Mouse (Mus musculus) liver, embryonic 14.5 days (tissue): ENCODE data around the gene Gm33543. TPM values are rescaled to one million over a fixed set of nuclear protein-coding genes. Genes with fewer than 3 reads are reported as not detected.

ENCODE experiments used
- ATAC-seq: fragments of 200-750 bp; cut with Nextera tagmentation; 2 replicates; pipeline ENCODE4 v1.8.0; 2017; ENCODE audit warnings: moderate number of reproducible peaks, mild to moderate bottlenecking, moderate library complexity; ENCODE audit not compliant: insufficient read depth
- DNase-seq, 3 experiments: peaks; one replicate each; pipeline ENCODE4 v3.0.0-alpha.2; 2012 to 2013; ENCODE audit warnings: low read depth in 3 of 3, low spot score in 3 of 3
- H3K27ac ChIP-seq: fragments of 300-500 bp; sonication (generic); 2 replicates; pipeline ENCODE4 v1.5.1; 2014; ENCODE audit warnings: moderate library complexity, mild to moderate bottlenecking, control low read depth, inconsistent platforms
- H3K27me3 ChIP-seq: fragments of 300-500 bp; sonication (generic); 2 replicates; pipeline ENCODE4 v1.6.1; 2014; ENCODE audit warnings: mild to moderate bottlenecking, low read length, moderate library complexity; ENCODE audit not compliant: control insufficient read depth, insufficient read depth
- H3K36me3 ChIP-seq: fragments of 300-500 bp; sonication (generic); replicated peaks from 2 replicates; pipeline ENCODE4 v1.6.1; 2014; ENCODE audit warnings: low read depth; ENCODE audit not compliant: control insufficient read depth, insufficient read depth
- H3K4me1 ChIP-seq, 2 experiments: fragments of 200-500 bp in 1 of 2; fragments of 300-500 bp in 1 of 2; sonication (generic) in 1 of 2; replicated peaks; 2 replicates each; pipeline ENCODE4 v1.6.1; 2012 to 2014; ENCODE audit warnings: antibody characterized with exemption in 1 of 2, inconsistent platforms in 1 of 2, low read length in 1 of 2; ENCODE audit not compliant: control insufficient read depth in 2 of 2, insufficient read depth in 2 of 2
- H3K4me2 ChIP-seq: fragments of 300-500 bp; sonication (generic); 2 replicates; pipeline ENCODE4 v1.6.1; 2014; ENCODE audit warnings: low read depth, mild to moderate bottlenecking, control low read depth, moderate library complexity
- H3K4me3 ChIP-seq, 2 experiments: fragments of 200-500 bp in 1 of 2; fragments of 300-500 bp in 1 of 2; sonication (generic) in 1 of 2; 2 replicates each; pipeline ENCODE4 v1.5.1; 2012 to 2014; ENCODE audit warnings: low read depth in 2 of 2, low read length in 2 of 2, mild to moderate bottlenecking in 2 of 2, control low read depth in 1 of 2, inconsistent platforms in 1 of 2, moderate library complexity in 1 of 2; ENCODE audit not compliant: insufficient read depth in 1 of 2
- H3K9ac ChIP-seq: fragments of 300-500 bp; sonication (generic); replicated peaks from 2 replicates; pipeline ENCODE4 v1.6.1; 2014; ENCODE audit warnings: mild to moderate bottlenecking, control low read depth, moderate library complexity
- H3K9me3 ChIP-seq: fragments of 300-500 bp; sonication (generic); 2 replicates; pipeline ENCODE4 v1.6.1; 2016; ENCODE audit warnings: low read length, mixed read lengths; ENCODE audit not compliant: control insufficient read depth
- CTCF ChIP-seq: IDR thresholded peaks from 2 replicates; pipeline ENCODE4 v1.5.1; 2016; ENCODE audit warnings: antibody characterized with exemption, low read depth, control low read depth
- EP300 ChIP-seq: IDR thresholded peaks from 2 replicates; pipeline ENCODE4 v1.6.1; 2016; ENCODE audit warnings: antibody characterized with exemption, low read depth
- WGBS: fragments of 180-500 bp; shearing (Covaris S2); extraction: QIAGEN DNeasy Blood & Tissue Kit; methylation state at CpG from one replicate; pipeline ENCODE4 v1.1.7; 2014; ENCODE audit not compliant: insufficient replicate concordance; 5-methylcytosine and 5-hydroxymethylcytosine counted together
- polyA plus RNA-seq, 2 experiments: library from polyadenylated mRNA; depleted of rRNA in 1 of 2; stranded (reverse) in 1 of 2; unstranded in 1 of 2; fragments of >200 nt; fragmentation: Nextera tagmentation in 1 of 2; extraction: Ambion mirVana in 1 of 2; gene quantifications; 2 replicates each; pipeline versions ENCODE4 v1.2.1 to v1.2.3; 2012 to 2014

The Gm33543 gene
- polyA plus RNA-seq, 2 experiments: not detected

DNA sequence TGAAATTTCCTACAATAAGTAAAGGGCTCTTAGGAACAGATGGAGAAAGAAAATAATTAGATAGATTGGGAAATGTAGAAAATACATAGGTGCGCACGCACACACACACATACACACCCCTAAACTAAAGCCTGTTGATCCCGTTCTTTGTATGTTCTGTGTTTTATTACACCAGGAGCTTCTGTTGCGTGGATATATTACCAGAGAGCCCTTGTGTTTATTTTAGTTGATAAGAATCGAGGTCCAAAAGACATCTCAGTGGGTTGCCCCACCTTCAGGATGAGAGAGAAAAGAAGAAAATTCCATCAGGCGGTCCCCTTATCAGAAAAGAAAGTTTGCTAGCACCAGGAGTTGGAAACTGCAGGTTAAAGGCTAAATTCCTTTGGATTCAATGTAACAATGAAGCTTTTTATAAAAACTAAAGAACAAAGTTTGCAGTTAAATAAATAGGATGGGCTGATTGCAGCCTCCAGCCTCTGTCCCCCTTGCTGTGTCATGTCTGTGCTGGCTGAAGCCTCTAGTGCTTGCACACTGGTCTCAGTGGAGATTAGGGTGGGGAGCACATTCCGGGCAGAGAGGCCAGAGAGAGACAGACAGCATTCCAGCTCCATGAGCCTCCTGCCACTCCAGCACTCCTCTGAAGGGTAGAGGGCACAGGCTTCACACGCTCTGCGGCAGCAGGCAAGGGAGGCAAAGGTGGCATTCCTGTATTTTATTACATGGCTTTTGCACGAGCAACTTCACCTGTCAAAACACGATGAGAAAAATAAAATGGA, 21.8 kb upstream of the Gm33543 start:
- H3K9ac ChIP-seq: no peak overlapping the region
- no peak for DNase-seq
- H3K4me1 ChIP-seq: no peaks in the 10 kb centered on the region
- no peaks in the 10 kb centered on the region for H3K36me3 ChIP-seq
- no peak overlapping the region for H3K4me2 ChIP-seq
- H3K4me3 ChIP-seq: no peak overlapping the region
- no peak overlapping the region for H3K27ac ChIP-seq
- WGBS: 58% methylated on average over 11 of the region's 11 CpGs
- no peak for ATAC-seq
- TF ChIP-seq CTCF: no peak
- TF ChIP-seq EP300: no peak
- H3K9me3 ChIP-seq: no peaks in the 10 kb centered on the region
- H3K27me3 ChIP-seq: no peaks in the 10 kb centered on the region

- DNase-seq: no peak
- no peak overlapping the region for H3K27ac ChIP-seq
- H3K4me2 ChIP-seq: no peak overlapping the region
- no peaks in the 10 kb centered on the region for H3K27me3 ChIP-seq
- WGBS: 52% methylated on average over 3 of the region's 3 CpGs
- no peak for ATAC-seq
- no peak for TF ChIP-seq EP300
- no peak for TF ChIP-seq CTCF
- H3K9ac ChIP-seq: no peak overlapping the region
- no peaks in the 10 kb centered on the region for H3K36me3 ChIP-seq
- H3K9me3 ChIP-seq: no peaks in the 10 kb centered on the region
- no peaks in the 10 kb centered on the region for H3K4me1 ChIP-seq
- H3K4me3 ChIP-seq: no peak overlapping the region
Observed at GRCm38 (mm10) chr10:95862664-95863063, 19.9 kb upstream of the Gm33543 start.

DNA sequence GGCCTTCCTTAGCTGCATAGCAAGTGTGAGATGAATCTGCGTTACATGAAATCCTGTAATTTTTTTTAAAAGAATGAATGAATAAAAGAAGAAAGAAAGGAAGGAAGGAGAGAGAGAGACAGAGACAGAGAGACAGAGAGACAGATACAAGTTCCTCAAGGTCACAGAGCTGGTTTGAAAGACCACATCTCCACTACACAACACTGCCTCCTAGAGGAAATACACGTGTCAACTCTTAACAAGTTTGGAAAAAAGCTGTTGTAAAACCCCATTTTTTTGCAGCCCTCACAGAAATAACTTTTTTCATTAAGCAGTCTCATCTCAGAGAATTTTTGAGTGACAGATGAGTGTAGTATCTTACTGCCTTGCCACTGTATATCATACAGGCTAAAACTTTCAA, 15.4 kb upstream of the Gm33543 start:
- TF ChIP-seq EP300 (no peak), CTCF (peak; percentile 59; the same call in 1 of the 2 replicates)
- no peak overlapping the region for H3K27ac ChIP-seq
- H3K4me2 ChIP-seq: no peak overlapping the region
- no peaks in the 10 kb centered on the region for H3K4me1 ChIP-seq
- no peak overlapping the region for H3K4me3 ChIP-seq
- no peak overlapping the region for H3K9ac ChIP-seq
- H3K36me3 ChIP-seq: no peaks in the 10 kb centered on the region
- H3K9me3 ChIP-seq: no peaks in the 10 kb centered on the region
- H3K27me3 ChIP-seq: no peaks in the 10 kb centered on the region
- ATAC-seq (no peak), DNase-seq (peak in 2 of 3 experiments; percentile 13 to 30)
- WGBS: 16% methylated on average over 2 of the region's 2 CpGs

GRCm38 (mm10) chr10:95855411-95855810, 12.7 kb upstream of the Gm33543 start:
- Histone ChIP-seq H3K4me3 (no peak overlapping the region), H3K9ac (no peak overlapping the region), H3K27ac (no peak overlapping the region), H3K9me3 (no peaks in the 10 kb centered on the region), H3K4me1 (no peaks in the 10 kb centered on the region), H3K27me3 (no peaks in the 10 kb centered on the region), H3K36me3 (no peaks in the 10 kb centered on the region), H3K4me2 (no peak overlapping the region)
- DNase-seq (no peak), ATAC-seq (no peak)
- TF ChIP-seq CTCF (no peak), EP300 (no peak)
- 64% methylated on average over 6 of the region's 6 CpGs for WGBS

DNA sequence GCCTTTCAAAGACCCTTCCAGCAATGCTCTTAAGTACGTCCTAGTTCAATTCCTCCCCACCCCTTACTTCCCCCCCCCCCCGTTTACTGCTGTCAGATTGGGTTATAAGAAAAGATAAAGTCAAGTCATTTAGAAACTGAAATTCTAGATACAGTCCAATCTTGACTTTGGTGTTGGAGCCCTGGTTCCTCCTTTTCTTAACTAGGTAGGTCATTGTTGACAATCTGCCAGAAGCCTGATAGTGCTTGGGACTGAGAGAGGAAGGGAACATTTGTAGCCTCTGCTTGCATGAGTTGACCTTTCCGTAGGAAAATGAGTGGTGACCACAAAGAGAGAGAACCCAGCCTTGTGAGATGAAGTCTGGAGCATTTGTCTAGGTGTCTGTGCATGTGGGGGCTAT, 7.8 kb upstream of the Gm33543 start:
- Histone ChIP-seq H3K36me3 (no peaks in the 10 kb centered on the region), H3K4me1 (no peaks in the 10 kb centered on the region), H3K27me3 (no peaks in the 10 kb centered on the region), H3K4me2 (no peak overlapping the region), H3K4me3 (no peak overlapping the region), H3K27ac (no peak overlapping the region), H3K9me3 (no peaks in the 10 kb centered on the region), H3K9ac (no peak overlapping the region)
- TF ChIP-seq CTCF (no peak), EP300 (no peak)
- WGBS: 30% methylated on average over 3 of the region's 3 CpGs
- ATAC-seq (no peak), DNase-seq (no peak)
